Mouse (Mus musculus) C2C12 (cell line): ENCODE results near the gene Lrrc17. TPM values are rescaled to one million over a fixed set of nuclear protein-coding genes. Genes with fewer than 3 reads are reported as not detected.

Source experiments
- H3K27me3 ChIP-seq: one replicate; pipeline ENCODE4 v1.6.1; 2011; ENCODE audit not compliant: control insufficient read depth, insufficient read depth, insufficient read length
- H3K36me3 ChIP-seq: one replicate; pipeline ENCODE4 v1.6.1; 2011; ENCODE audit not compliant: control insufficient read depth, insufficient read depth
- H3K4me3 ChIP-seq: one replicate; pipeline ENCODE4 v1.5.1; 2011; ENCODE audit warnings: mild to moderate bottlenecking, control low read depth; ENCODE audit not compliant: poor library complexity, insufficient read depth, severe bottlenecking
- H3K79me2 ChIP-seq: one replicate; pipeline ENCODE4 v1.6.1; 2011; ENCODE audit not compliant: control insufficient read depth, insufficient read depth
- H3K79me3 ChIP-seq: one replicate; pipeline ENCODE4 v1.6.1; 2011; ENCODE audit warnings: low read depth, control low read depth
- H3ac ChIP-seq: one replicate; pipeline ENCODE3; 2011; ENCODE audit warnings: low read depth; ENCODE audit not compliant: control insufficient read depth, insufficient read length
- CEBPB ChIP-seq: IDR thresholded peaks from one replicate; pipeline ENCODE4 v1.6.1; 2011; ENCODE audit warnings: low read depth, mild to moderate bottlenecking, control low read depth, moderate library complexity
- CTCF ChIP-seq: IDR thresholded peaks from one replicate; pipeline ENCODE4 v1.5.1; 2011; ENCODE audit not compliant: control insufficient read depth, insufficient read depth, insufficient read length
- FOSL1 ChIP-seq: IDR thresholded peaks from one replicate; pipeline ENCODE4 v1.8.0; 2011; ENCODE audit warnings: mild to moderate bottlenecking, low read length; ENCODE audit not compliant: poor library complexity, insufficient read depth, severe bottlenecking
- MAX ChIP-seq: IDR thresholded peaks from one replicate; pipeline ENCODE4 v1.6.1; 2011; ENCODE audit warnings: mild to moderate bottlenecking, control low read depth
- MYOD1 ChIP-seq: IDR thresholded peaks from one replicate; pipeline ENCODE4 v1.6.1; 2011; ENCODE audit warnings: low read depth; ENCODE audit not compliant: control insufficient read depth, insufficient read length
- MYOG ChIP-seq: IDR thresholded peaks from one replicate; pipeline ENCODE4 v1.6.1; 2011; ENCODE audit not compliant: control insufficient read depth, insufficient read length; ENCODE audit errors: extremely low read depth
- USF1 ChIP-seq: IDR thresholded peaks from one replicate; pipeline ENCODE4 v1.6.1; 2011; ENCODE audit warnings: low read depth, mild to moderate bottlenecking, control low read depth, moderate library complexity
- long read RNA-seq, 2 experiments: library from polyadenylated mRNA; unstranded; transcript quantifications; one replicate each; pipeline ENCODE4 v2.0.0; 2019 to 2020
- polyA plus RNA-seq: library from polyadenylated mRNA; unstranded; fragments of >200 nt; fragmentation: generic; extraction: Trizol; gene quantifications from one replicate; pipeline ENCODE4 v1.2.1, GENCODE M21; 2012; ENCODE audit warnings: missing spikeins

Lrrc17 gene
- polyA plus RNA-seq, result 22.7 TPM
- long read RNA-seq, experiment 1, transcript Lrrc17-201 (4 exons, 2,154 nt), result major isoform, 82 of 99 reads
- long read RNA-seq, experiment 1, partial matches to known transcripts, result 6 of 99 reads
- long read RNA-seq, experiment 1, other reads (novel, unspliced or antisense), result 11 of 99 reads
- long read RNA-seq, experiment 2, transcript Lrrc17-201 (4 exons, 2,154 nt), result major isoform, 52 of 54 reads
- long read RNA-seq, experiment 2, partial matches to known transcripts, result 1 of 54 reads
- long read RNA-seq, experiment 2, other reads (novel, unspliced or antisense), result 1 of 54 reads

- no peaks in the 10 kb centered on the region for H3K79me2 ChIP-seq
- H3ac ChIP-seq, result peak within 1 kb of the TSS; percentile 8
- no peaks in the 10 kb centered on the region for H3K36me3 ChIP-seq
- H3K79me3 ChIP-seq, result no peaks in the 10 kb centered on the region
- peak; percentile 15 for TF ChIP-seq MAX
- TF ChIP-seq USF1, result no peak
- peak; percentile 53 for TF ChIP-seq MYOD1
- H3K4me3 ChIP-seq, result peak within 1 kb of the TSS; percentile 22
- no peaks in the 10 kb centered on the region for H3K27me3 ChIP-seq
Measured at GRCm38 (mm10) chr5:21543409-21544201, at the start of gene Lrrc17. Gene Lrrc17, plus strand, starts transcription at chr5:21543559.

- Histone ChIP-seq H3K4me3 (no peak overlapping the region), H3K36me3 (no peaks in the 10 kb centered on the region), H3ac (no peak overlapping the region), H3K27me3 (no peaks in the 10 kb centered on the region), H3K79me3 (no peaks in the 10 kb centered on the region), H3K79me2 (no peaks in the 10 kb centered on the region)
- TF ChIP-seq MYOG (no peak), MAX (no peak), FOSL1 (no peak), MYOD1 (no peak), CTCF (no peak), CEBPB (no peak)
Measured at GRCm38 (mm10) chr5:21494781-21495180, 48.6 kb upstream of the Lrrc17 start.

- TF ChIP-seq MYOD1 (peak; percentile 31), CEBPB (no peak), MAX (peak; percentile 10), FOSL1 (no peak)
- no peaks in the 10 kb centered on the region for H3K79me3 ChIP-seq
- H3K36me3 ChIP-seq, result no peaks in the 10 kb centered on the region
- no peak overlapping the region for H3K4me3 ChIP-seq
- H3K27me3 ChIP-seq, result no peaks in the 10 kb centered on the region
- H3ac ChIP-seq, result no peak overlapping the region
- H3K79me2 ChIP-seq, result no peaks in the 10 kb centered on the region
Measured at GRCm38 (mm10) chr5:21496321-21496720, 47.0 kb upstream of the Lrrc17 start.

DNA sequence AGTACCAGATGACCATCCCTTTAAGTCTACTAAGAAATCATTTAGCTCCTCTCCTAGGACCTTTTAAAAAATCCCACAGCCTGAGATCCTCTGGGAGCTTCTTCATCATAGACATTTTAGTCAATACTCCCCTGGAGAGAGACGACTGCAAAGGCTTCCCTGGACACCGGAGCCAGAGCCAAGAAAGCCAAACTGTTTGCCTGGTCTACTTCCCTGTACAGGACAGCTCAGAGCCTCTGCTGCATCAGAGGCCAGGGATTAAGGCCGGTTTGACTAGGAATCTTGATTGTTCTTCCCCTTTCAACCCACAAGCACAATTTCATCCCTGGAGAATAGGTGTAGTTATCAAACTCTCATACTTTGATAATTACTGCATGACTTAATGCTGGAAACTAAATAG, 46.5 kb upstream of the Lrrc17 start:
- no peak for TF ChIP-seq CTCF
- TF ChIP-seq MAX, result no peak
- no peak for TF ChIP-seq MYOG
- no peak for TF ChIP-seq USF1
- TF ChIP-seq CEBPB, result no peak
- TF ChIP-seq FOSL1, result no peak

DNA sequence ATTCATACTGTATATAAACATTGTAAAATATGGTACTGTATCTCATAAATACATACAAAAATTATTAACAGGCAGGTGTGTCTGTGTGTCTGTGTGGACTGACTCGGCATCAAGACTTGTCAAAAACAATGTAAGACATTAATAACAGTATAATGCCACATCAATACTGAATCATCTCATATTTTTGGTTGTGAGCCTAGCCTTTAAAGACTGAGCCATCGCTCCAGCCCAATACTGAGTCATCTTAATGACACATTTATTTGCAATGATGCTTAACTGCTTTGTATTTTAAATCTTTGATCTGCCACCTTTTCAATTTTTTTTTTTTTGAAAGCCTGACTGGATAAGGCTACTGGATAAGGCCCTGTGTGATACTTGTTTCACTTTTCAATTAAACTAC, 44.9 kb upstream of the Lrrc17 start:
- TF ChIP-seq CTCF (no peak), MAX (no peak), FOSL1 (peak; percentile 77), USF1 (no peak), MYOD1 (no peak), CEBPB (no peak), MYOG (no peak)
- H3K4me3 ChIP-seq, result no peak overlapping the region
- H3K36me3 ChIP-seq, result no peaks in the 10 kb centered on the region
- no peaks in the 10 kb centered on the region for H3K79me3 ChIP-seq
- H3K79me2 ChIP-seq, result no peaks in the 10 kb centered on the region
- H3ac ChIP-seq, result no peak overlapping the region
- no peaks in the 10 kb centered on the region for H3K27me3 ChIP-seq

More for the DNA sequence above, 46.5 kb upstream of the Lrrc17 start:
- no peaks in the 10 kb centered on the region for H3K27me3 ChIP-seq
- no peaks in the 10 kb centered on the region for H3K79me3 ChIP-seq
- H3K4me3 ChIP-seq, result no peak overlapping the region
- H3ac ChIP-seq, result no peak overlapping the region
- H3K36me3 ChIP-seq, result no peaks in the 10 kb centered on the region
- no peaks in the 10 kb centered on the region for H3K79me2 ChIP-seq

DNA sequence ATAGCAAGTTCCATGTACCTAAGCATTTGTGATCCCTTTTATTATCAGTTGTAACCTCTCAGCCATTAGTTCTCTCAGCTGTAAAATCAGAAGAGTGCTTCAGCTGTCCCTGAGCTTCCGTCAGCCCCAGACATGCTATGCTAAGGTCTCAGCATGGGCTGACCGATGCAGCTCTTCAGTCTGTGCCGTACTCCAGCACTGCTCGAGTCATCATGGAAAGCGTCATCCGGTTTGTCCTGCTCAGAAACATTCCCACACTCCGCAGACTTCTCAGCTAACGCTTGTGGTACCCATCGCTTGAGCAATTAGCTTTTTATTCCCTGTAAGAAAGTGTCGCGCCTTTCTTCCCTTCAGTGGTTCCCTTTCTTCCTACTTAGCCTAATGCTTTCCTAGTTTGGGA, 44.4 kb upstream of the Lrrc17 start:
- H3K4me3 ChIP-seq, result no peak overlapping the region
- no peaks in the 10 kb centered on the region for H3K36me3 ChIP-seq
- H3K79me3 ChIP-seq, result no peaks in the 10 kb centered on the region
- no peak for TF ChIP-seq CEBPB
- TF ChIP-seq MYOD1, result peak; percentile 31
- H3ac ChIP-seq, result no peak overlapping the region
- H3K79me2 ChIP-seq, result no peaks in the 10 kb centered on the region
- no peaks in the 10 kb centered on the region for H3K27me3 ChIP-seq
